Mouse (Mus musculus) limb, embryonic 11.5 days (tissue): ENCODE data around the gene Shld1. TPM values are rescaled to one million over a fixed set of nuclear protein-coding genes. Genes with fewer than 3 reads are reported as not detected.

ENCODE experiments used
- ATAC-seq: fragments of 200-750 bp; cut with Nextera tagmentation; 2 replicates; pipeline ENCODE4 v1.8.0; 2017; ENCODE audit warnings: low read depth; ENCODE audit not compliant: insufficient number of reproducible peaks, low FRiP score, low TSS enrichment
- DNase-seq: peaks from one replicate; pipeline ENCODE4 v3.0.0-alpha.2; 2015; ENCODE audit warnings: low spot score
- H3K27ac ChIP-seq: fragments of 300-500 bp; sonication (generic); replicated peaks from 2 replicates; pipeline ENCODE4 v1.5.1; 2014; ENCODE audit warnings: low read depth, mild to moderate bottlenecking, low read length
- H3K27me3 ChIP-seq: fragments of 300-500 bp; sonication (generic); 2 replicates; pipeline ENCODE4 v1.6.1; 2014; ENCODE audit warnings: mild to moderate bottlenecking, low read length, mixed read lengths; ENCODE audit not compliant: control insufficient read depth, insufficient read depth
- H3K36me3 ChIP-seq: fragments of 300-500 bp; sonication (generic); 2 replicates; pipeline ENCODE4 v1.6.1; 2014; ENCODE audit warnings: mild to moderate bottlenecking, low read length, moderate library complexity, mixed read lengths; ENCODE audit not compliant: control insufficient read depth, insufficient read depth
- H3K4me1 ChIP-seq: fragments of 300-500 bp; sonication (generic); 2 replicates; pipeline ENCODE4 v1.6.1; 2014; ENCODE audit warnings: low read length, mixed read lengths; ENCODE audit not compliant: control insufficient read depth, insufficient read depth
- H3K4me2 ChIP-seq: fragments of 300-500 bp; sonication (generic); 2 replicates; pipeline ENCODE4 v1.6.1; 2014; ENCODE audit warnings: low read depth, mild to moderate bottlenecking, moderate library complexity; ENCODE audit not compliant: severe bottlenecking
- H3K4me3 ChIP-seq: fragments of 300-500 bp; sonication (generic); 2 replicates; pipeline ENCODE4 v1.5.1; 2014; ENCODE audit warnings: low read depth, low read length
- H3K9ac ChIP-seq: fragments of 300-500 bp; sonication (generic); 2 replicates; pipeline ENCODE4 v1.6.1; 2014; ENCODE audit warnings: mild to moderate bottlenecking, low read length
- H3K9me3 ChIP-seq: fragments of 300-500 bp; sonication (generic); 2 replicates; pipeline ENCODE4 v1.6.1; 2016; ENCODE audit warnings: low read length; ENCODE audit not compliant: control insufficient read depth
- WGBS: fragments of 180-500 bp; shearing (Covaris S2); extraction: QIAGEN DNeasy Blood & Tissue Kit; methylation state at CpG from one replicate; pipeline ENCODE4 v1.1.7; 2014; 5-methylcytosine and 5-hydroxymethylcytosine counted together
- polyA plus RNA-seq: library from polyadenylated mRNA; unstranded; fragments of >200 nt; fragmentation: Nextera tagmentation; extraction: Ambion mirVana; gene quantifications from 2 replicates; pipeline ENCODE4 v1.2.1, GENCODE M21; 2014

The Shld1 gene
- polyA plus RNA-seq, 1 experiment from 2014 or later: 17.2 TPM

DNA sequence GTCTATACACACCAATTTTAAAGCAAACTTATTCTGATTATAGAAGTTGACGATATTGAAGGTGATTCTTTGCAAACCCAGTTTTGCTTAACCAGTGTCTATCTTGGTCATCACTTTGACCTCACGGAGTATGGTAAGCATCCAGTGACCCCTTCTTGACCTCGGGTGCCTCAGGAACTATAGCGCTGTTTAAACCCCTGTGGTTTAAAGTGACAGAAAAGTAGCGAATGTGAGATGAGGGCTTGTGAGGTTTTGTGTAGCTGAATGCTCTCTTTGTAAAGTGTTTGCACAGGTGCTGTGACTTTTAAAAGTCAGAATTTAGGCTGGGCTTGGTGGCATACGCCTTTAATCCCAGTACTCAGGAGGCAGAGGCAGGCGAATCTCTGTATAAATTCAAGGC, 27.8 kb downstream of the Shld1 start:
- WGBS: 88% methylated on average over 7 of the region's 7 CpGs
- DNase-seq (no peak), ATAC-seq (no peak)
- no peaks in the 10 kb centered on the region for H3K9me3 ChIP-seq
- H3K4me3 ChIP-seq: no peak overlapping the region
- H3K4me2 ChIP-seq: no peak overlapping the region
- H3K9ac ChIP-seq: no peak overlapping the region
- no peaks in the 10 kb centered on the region for H3K27me3 ChIP-seq
- H3K4me1 ChIP-seq: no peaks in the 10 kb centered on the region
- no peak overlapping the region for H3K27ac ChIP-seq
- H3K36me3 ChIP-seq: no peaks in the 10 kb centered on the region

DNA sequence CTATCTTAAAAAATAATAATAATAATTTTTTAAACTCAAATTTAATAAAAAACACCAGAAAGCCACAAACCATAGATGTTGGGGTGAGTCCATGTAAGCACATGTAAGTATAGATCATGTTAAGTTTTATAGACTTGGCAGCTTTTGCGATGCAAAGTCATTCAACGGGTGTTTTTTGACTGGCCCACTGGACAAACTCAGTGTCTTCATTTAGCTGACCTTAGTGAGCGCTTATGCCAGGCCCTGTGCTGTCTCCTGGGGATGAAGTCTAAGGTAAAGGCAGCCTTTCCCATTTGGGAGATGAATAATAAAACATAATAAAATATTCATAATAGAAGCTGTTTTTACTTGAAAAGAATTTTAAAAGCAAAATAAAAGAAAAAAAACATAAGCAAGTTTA, 28.2 kb downstream of the Shld1 start:
- DNase-seq: no peak
- ATAC-seq: no peak
- Histone ChIP-seq H3K27ac (no peak overlapping the region), H3K4me3 (no peak overlapping the region), H3K4me1 (no peaks in the 10 kb centered on the region), H3K27me3 (no peaks in the 10 kb centered on the region), H3K36me3 (no peaks in the 10 kb centered on the region), H3K4me2 (no peak overlapping the region), H3K9me3 (no peaks in the 10 kb centered on the region), H3K9ac (no peak overlapping the region)
- WGBS: 91% methylated on average over 3 of the region's 3 CpGs

GRCm38 (mm10) chr2:132715421-132716070, 28.8 kb downstream of the Shld1 start:
- Histone ChIP-seq H3K27ac (no peak overlapping the region), H3K9me3 (no peaks in the 10 kb centered on the region), H3K4me3 (no peak overlapping the region), H3K4me2 (no peak overlapping the region), H3K27me3 (no peaks in the 10 kb centered on the region), H3K36me3 (no peaks in the 10 kb centered on the region), H3K9ac (no peak overlapping the region), H3K4me1 (no peaks in the 10 kb centered on the region)
- no peak for DNase-seq
- WGBS: 74% methylated on average over 12 of the region's 12 CpGs
- ATAC-seq: no peak

GRCm38 (mm10) chr2:132716154-132716553, 29.4 kb downstream of the Shld1 start:
- peak; percentile 69 for DNase-seq
- WGBS: 45% methylated on average over 5 of the region's 5 CpGs
- no peaks in the 10 kb centered on the region for H3K27me3 ChIP-seq
- no peak overlapping the region for H3K4me2 ChIP-seq
- H3K4me3 ChIP-seq: no peak overlapping the region
- no peaks in the 10 kb centered on the region for H3K9me3 ChIP-seq
- no peaks in the 10 kb centered on the region for H3K4me1 ChIP-seq
- H3K9ac ChIP-seq: no peak overlapping the region
- no peak for ATAC-seq
- H3K27ac ChIP-seq: no peak overlapping the region
- H3K36me3 ChIP-seq: no peaks in the 10 kb centered on the region

GRCm38 (mm10) chr2:132716901-132717536, 30.3 kb downstream of the Shld1 start:
- 91% methylated on average over 9 of the region's 9 CpGs for WGBS
- Histone ChIP-seq H3K27me3 (no peaks in the 10 kb centered on the region), H3K9me3 (no peaks in the 10 kb centered on the region), H3K4me3 (no peak overlapping the region), H3K4me2 (no peak overlapping the region), H3K36me3 (no peaks in the 10 kb centered on the region), H3K4me1 (no peaks in the 10 kb centered on the region), H3K27ac (no peak overlapping the region), H3K9ac (no peak overlapping the region)
- DNase-seq (no peak), ATAC-seq (no peak)

- WGBS: 92% methylated on average over 5 of the region's 5 CpGs
- Histone ChIP-seq H3K27ac (no peak overlapping the region), H3K4me2 (no peak overlapping the region), H3K9me3 (no peaks in the 10 kb centered on the region), H3K9ac (no peak overlapping the region), H3K4me1 (no peaks in the 10 kb centered on the region), H3K4me3 (no peak overlapping the region), H3K36me3 (no peaks in the 10 kb centered on the region), H3K27me3 (no peaks in the 10 kb centered on the region)
- DNase-seq (no peak), ATAC-seq (no peak)
Observed at GRCm38 (mm10) chr2:132717537-132717912, 30.8 kb downstream of the Shld1 start.

DNA sequence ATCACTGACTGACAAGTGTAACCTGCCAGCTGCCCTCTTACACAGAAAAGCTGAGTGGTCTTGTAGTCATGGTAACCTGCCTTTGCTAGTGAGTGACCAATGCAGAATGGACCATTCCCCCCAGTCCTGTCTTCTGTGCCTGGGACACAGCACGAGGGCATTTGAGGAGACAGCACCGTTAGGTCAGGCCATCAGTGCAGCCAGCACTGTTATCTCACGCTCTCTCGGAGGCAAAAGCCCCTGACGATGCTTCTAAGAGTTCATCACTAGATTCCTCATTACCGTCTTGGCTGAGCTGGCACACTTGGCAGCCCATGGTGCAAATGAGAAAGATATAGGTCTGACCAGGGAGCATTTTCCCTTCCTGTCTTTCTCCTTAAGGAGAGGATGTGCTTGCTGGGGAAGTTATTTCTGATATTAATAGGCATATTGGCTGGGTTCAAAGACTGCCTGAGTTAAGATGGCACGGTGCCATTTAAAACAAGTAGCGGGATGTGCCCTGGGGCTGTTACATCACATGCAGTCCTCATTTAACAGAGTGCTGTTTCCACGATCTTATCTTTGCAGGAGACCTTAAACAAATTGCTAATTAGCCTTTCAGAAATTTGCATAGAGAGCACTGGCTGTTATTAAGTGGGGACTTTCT, 34.3 kb downstream of the Shld1 start:
- Histone ChIP-seq H3K27me3 (no peaks in the 10 kb centered on the region), H3K9me3 (no peaks in the 10 kb centered on the region), H3K4me3 (no peak overlapping the region), H3K4me2 (no peak overlapping the region), H3K36me3 (no peaks in the 10 kb centered on the region), H3K4me1 (no peaks in the 10 kb centered on the region), H3K27ac (no peak overlapping the region), H3K9ac (no peak overlapping the region)
- 81% methylated on average over 9 of the region's 9 CpGs for WGBS
- no peak for DNase-seq
- ATAC-seq: no peak

DNA sequence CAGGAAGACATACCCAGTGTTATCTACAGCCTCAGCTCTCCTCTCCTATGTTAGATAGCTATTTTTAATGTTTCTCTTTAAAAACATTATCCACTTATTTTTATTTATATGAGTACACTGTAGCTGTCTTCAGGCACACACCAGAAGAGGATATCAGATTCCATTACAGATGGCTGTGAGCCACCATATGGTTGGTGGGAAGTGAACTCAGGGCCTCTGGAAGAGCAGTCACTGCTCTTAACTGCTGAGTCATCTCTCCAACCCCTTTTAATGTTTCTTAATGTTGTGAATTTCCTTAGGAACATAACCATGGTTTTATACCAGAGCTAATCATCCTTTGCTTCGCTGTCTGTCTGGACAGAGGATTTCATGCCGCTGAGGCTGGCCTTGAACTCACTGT, 35.1 kb downstream of the Shld1 start:
- 94% methylated on average over 2 of the region's 2 CpGs for WGBS
- H3K27me3 ChIP-seq: no peaks in the 10 kb centered on the region

More for the DNA sequence above, 35.1 kb downstream of the Shld1 start:
- ATAC-seq (no peak), DNase-seq (no peak)
- no peak overlapping the region for H3K4me3 ChIP-seq
- no peaks in the 10 kb centered on the region for H3K36me3 ChIP-seq
- no peaks in the 10 kb centered on the region for H3K4me1 ChIP-seq
- no peaks in the 10 kb centered on the region for H3K9me3 ChIP-seq
- no peak overlapping the region for H3K9ac ChIP-seq
- H3K27ac ChIP-seq: no peak overlapping the region
- no peak overlapping the region for H3K4me2 ChIP-seq
